Mouse (Mus musculus) cerebellum, adult 2 months (tissue): Measurements from ENCODE around the gene Gpc4. TPM values are rescaled to one million over a fixed set of nuclear protein-coding genes. Genes with fewer than 3 reads are reported as not detected.

Source experiments
- DNase-seq, 2 experiments: peaks; one replicate each; pipeline ENCODE4 v3.0.0; 2021
- H3K27ac ChIP-seq: fragments of 200-500 bp; 2 replicates; pipeline ENCODE4 v1.5.1; 2012; ENCODE audit warnings: low read length, control low read depth, inconsistent platforms; ENCODE audit not compliant: insufficient read depth
- H3K27me3 ChIP-seq: fragments of 200-500 bp; 2 replicates; pipeline ENCODE4 v1.6.1; 2012; ENCODE audit warnings: inconsistent platforms, mild to moderate bottlenecking, low read length, moderate library complexity; ENCODE audit not compliant: control insufficient read depth, insufficient read depth
- H3K4me1 ChIP-seq: fragments of 200-500 bp; 2 replicates; pipeline ENCODE4 v1.6.1; 2011; ENCODE audit warnings: low read length; ENCODE audit not compliant: control insufficient read depth, insufficient read depth
- H3K4me3 ChIP-seq: fragments of 200-500 bp; replicated peaks from 2 replicates; pipeline ENCODE3; 2011; ENCODE audit warnings: mild to moderate bottlenecking, low read depth, low read length, control low read depth; ENCODE audit not compliant: insufficient read depth
- CTCF ChIP-seq: fragments of 200-500 bp; IDR thresholded peaks from 2 replicates; pipeline ENCODE4 v1.5.1; 2011; ENCODE audit warnings: low read depth, mild to moderate bottlenecking, control low read depth, low read length, moderate library complexity, borderline replicate concordance; ENCODE audit not compliant: insufficient read depth
- POLR2A ChIP-seq: fragments of 200-500 bp; IDR thresholded peaks from 2 replicates; pipeline ENCODE4 v1.6.1; 2011; ENCODE audit warnings: low read length, control low read depth, borderline replicate concordance; ENCODE audit not compliant: insufficient read depth
- WGBS: fragments of 180-500 bp; shearing (Covaris S2); methylation state at CpG from one replicate; pipeline ENCODE4 v1.1.7; 2018; 5-methylcytosine and 5-hydroxymethylcytosine counted together
- polyA plus RNA-seq: library from polyadenylated mRNA; depleted of rRNA; stranded (reverse); fragments of >200 nt; gene quantifications from 2 replicates; pipeline ENCODE4 v1.2.3, GENCODE M21; 2012; rRNA removed

The Gpc4 gene
- polyA plus RNA-seq, 1 experiment: 3.9 TPM

GRCm38 (mm10) chrX:52050941-52051340 is 114.1 kb downstream of the Gpc4 start:
- Histone ChIP-seq H3K4me3 (no peak overlapping the region), H3K4me1 (no peaks in the 10 kb centered on the region), H3K27me3 (no peaks in the 10 kb centered on the region), H3K27ac (no peak overlapping the region)
- WGBS: 58% methylated on average over 4 of the region's 4 CpGs
- DNase-seq: no peak
- TF ChIP-seq POLR2A: no peak
- TF ChIP-seq CTCF: no peak

GRCm38 (mm10) chrX:52039875-52040274 is 125.2 kb downstream of the Gpc4 start:
- Histone ChIP-seq H3K4me1 (no peaks in the 10 kb centered on the region), H3K27me3 (no peaks in the 10 kb centered on the region), H3K4me3 (no peak overlapping the region), H3K27ac (no peak overlapping the region)
- WGBS: 70% methylated on average over 1 of the region's 1 CpGs
- no peak for TF ChIP-seq CTCF
- TF ChIP-seq POLR2A: no peak
- no peak for DNase-seq

GRCm38 (mm10) chrX:52030146-52030545 is 134.9 kb downstream of the Gpc4 start:
- Histone ChIP-seq H3K27me3 (no peaks in the 10 kb centered on the region), H3K27ac (no peak overlapping the region), H3K4me1 (no peaks in the 10 kb centered on the region), H3K4me3 (no peak overlapping the region)
- 36% methylated on average over 7 of the region's 7 CpGs for WGBS
- no peak for TF ChIP-seq CTCF
- no peak for TF ChIP-seq POLR2A
- DNase-seq: no peak

GRCm38 (mm10) chrX:52017660-52018059 is 147.4 kb downstream of the Gpc4 start:
- Histone ChIP-seq H3K27me3 (no peaks in the 10 kb centered on the region), H3K4me1 (no peaks in the 10 kb centered on the region), H3K27ac (no peak overlapping the region), H3K4me3 (no peak overlapping the region)
- DNase-seq: no peak
- TF ChIP-seq POLR2A (no peak), CTCF (no peak)
- 29% methylated on average over 9 of the region's 9 CpGs for WGBS

Other genes with a start within 250 kb of the Gpc4 start
- not detected in 2 replicates for gene 1700080O16Rik, start 192.5 kb downstream of the Gpc4 start, polyA plus RNA-seq